Mouse (Mus musculus) left cerebral cortex, postnatal 36 days (tissue): ENCODE measurements at regions not wholly inside any gene's neighbourhood (a gene's known extent, or its start where the extent isn't known, plus 50 kb on each side); places are given as distances from the start of the nearest gene placed in this dataset.

Source experiments
- DNase-seq, 2 experiments: peaks; one replicate each; pipeline ENCODE4 v3.0.0; 2021 to 2022; ENCODE audit warnings: low spot score in 2 of 2, mixed read lengths in 1 of 2
- intact Hi-C: fragments of 180-260 bp; cut with DNase I; formaldehyde crosslinking; loops from one replicate; pipeline ENCODE4 v1.15.1; 2025

DNA sequence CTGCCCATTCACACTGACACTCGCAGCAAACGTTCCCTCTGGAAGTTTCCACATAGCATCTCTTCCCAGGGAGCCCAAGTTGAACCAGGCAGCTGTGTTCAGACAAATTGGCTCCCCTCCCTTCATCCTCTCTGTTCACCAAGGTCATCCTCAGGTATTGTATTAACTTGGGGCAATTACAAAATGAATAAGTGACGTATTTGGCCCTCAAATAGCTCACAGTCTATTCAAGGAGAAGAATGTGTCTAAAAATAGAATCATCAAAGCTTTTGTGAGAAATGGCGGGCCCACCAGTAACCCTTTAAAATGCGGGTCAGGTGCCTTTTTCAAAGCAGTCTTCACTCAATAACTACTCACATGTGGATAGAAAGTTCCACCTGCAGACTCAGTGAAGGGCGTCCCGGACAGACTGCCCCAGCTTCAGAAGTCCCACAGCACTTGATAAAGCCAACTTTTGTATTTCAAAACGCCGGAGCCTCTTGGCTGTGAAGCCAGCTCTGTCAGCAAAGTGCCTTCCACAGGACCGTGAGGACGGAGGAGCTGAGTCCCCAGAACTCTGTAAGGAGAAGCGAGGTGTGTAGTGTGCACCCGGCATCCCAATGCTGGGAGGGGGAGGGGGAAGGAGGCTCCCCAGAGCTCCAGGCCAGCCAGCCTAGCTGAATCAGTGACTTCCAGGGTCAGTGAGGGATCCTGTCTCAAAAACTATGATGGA, 241.9 kb downstream of the Sipa1l2 start:
- DNase-seq: no peak
- intact Hi-C loops: no loop called here

- no peak for DNase-seq
- intact Hi-C loops: no loop called here
Measured at GRCm38 (mm10) chr8:125327006-125327405, 242.6 kb downstream of the Sipa1l2 start.

- DNase-seq: no peak
- intact Hi-C loops: no loop called here
Measured at GRCm38 (mm10) chr8:125325736-125326135, 243.9 kb downstream of the Sipa1l2 start.

GRCm38 (mm10) chr8:125322561-125322960, 247.0 kb downstream of the Sipa1l2 start:
- DNase-seq: no peak
- intact Hi-C loops: no loop called here

GRCm38 (mm10) chr8:125317584-125317991, 252.0 kb downstream of the Sipa1l2 start:
- DNase-seq: no peak
- intact Hi-C loops: no loop called here

GRCm38 (mm10) chr8:125315736-125316135, 253.9 kb downstream of the Sipa1l2 start:
- no peak for DNase-seq
- intact Hi-C loops: no loop called here

- intact Hi-C loops: no loop called here
- DNase-seq: no peak
Measured at GRCm38 (mm10) chr8:125314996-125315395, 254.6 kb downstream of the Sipa1l2 start.

DNA sequence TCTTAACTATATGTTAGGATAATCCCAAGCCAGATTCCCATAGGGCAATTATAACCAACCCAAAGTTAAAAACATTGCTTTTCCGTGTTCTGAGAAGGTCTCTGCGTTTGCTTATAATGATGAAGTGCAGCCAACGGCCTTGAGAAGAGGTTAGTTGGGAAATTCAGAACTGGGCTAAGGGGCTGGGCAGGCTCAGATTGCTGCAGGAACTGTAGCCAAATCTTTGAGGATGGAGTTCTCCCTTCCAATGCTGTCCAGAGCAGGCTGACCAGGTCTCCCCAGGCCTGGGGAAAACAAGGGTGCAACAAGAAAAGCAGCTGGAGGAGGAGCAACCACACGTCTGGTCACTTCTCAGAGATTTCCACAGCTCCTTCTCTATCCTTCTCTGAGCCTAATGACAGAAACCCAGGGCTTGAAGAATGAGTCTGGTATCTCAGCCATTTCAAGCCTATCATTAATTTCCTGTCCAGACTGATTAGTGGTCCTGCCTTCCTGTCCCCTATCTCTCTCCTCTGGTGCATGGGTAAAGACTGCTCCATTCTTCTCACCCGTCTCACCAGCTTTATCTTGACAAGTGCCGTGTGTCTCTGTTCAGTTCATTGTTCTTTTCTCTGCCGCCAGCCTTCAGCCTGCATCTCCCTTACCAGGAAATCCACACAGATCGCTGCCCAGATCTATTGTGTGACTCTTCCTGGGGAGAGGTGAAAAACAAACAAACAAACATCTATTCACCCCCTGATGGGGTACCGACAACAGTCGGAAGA, 255.2 kb downstream of the Sipa1l2 start:
- DNase-seq: no peak
- intact Hi-C loops: no loop called here

GRCm38 (mm10) chr8:125311228-125312053, 257.4 kb downstream of the Disc1 start:
- intact Hi-C loops: no loop called here

More at GRCm38 (mm10) chr8:125311228-125312053, 257.4 kb downstream of the Disc1 start:
- no peak for DNase-seq
